Mouse (Mus musculus): Measurements from ENCODE around the gene Smg8.

GRCm38 (mm10) chr11:87110172-87110909, 23.8 kb upstream of the Smg8 start:
- TF ChIP-seq CTCF (IDR thresholded peaks at IDR 0.05; ENCODE audit: low read depth, low read length) (no peak), POLR2A (IDR thresholded peaks at IDR 0.05; ENCODE audit: insufficient read depth, low read length) (no peak), EP300 (IDR thresholded peaks at IDR 0.05; ENCODE audit: insufficient read depth, low read depth, low read length) (no peak)
